Mouse (Mus musculus) heart, adult 2 months (tissue): Measurements from ENCODE around the gene Nckap5. TPM values are rescaled to one million over a fixed set of nuclear protein-coding genes. Genes with fewer than 3 reads are reported as not detected.

Experiments
- DNase-seq, 2 experiments: peaks; one replicate each; pipeline ENCODE4 v3.0.0; 2021
- H3K27ac ChIP-seq: fragments of 200-600 bp; 2 replicates; pipeline ENCODE4 v1.8.1; 2022
- H3K27me3 ChIP-seq: fragments of 200-500 bp; 2 replicates; pipeline ENCODE4 v1.6.1; 2012; ENCODE audit warnings: mild to moderate bottlenecking, low read length, inconsistent platforms, mixed read lengths; ENCODE audit not compliant: control insufficient read depth, insufficient read depth
- H3K36me3 ChIP-seq: fragments of 200-500 bp; 2 replicates; pipeline ENCODE4 v1.6.1; 2012; ENCODE audit warnings: low read length, inconsistent platforms; ENCODE audit not compliant: control insufficient read depth, insufficient read depth
- H3K4me1 ChIP-seq: fragments of 200-500 bp; 2 replicates; pipeline ENCODE4 v1.6.1; 2011; ENCODE audit warnings: low read length; ENCODE audit not compliant: control insufficient read depth, insufficient read depth
- H3K4me3 ChIP-seq: fragments of 200-600 bp; 2 replicates; pipeline ENCODE4 v1.8.1; 2022
- H3K79me2 ChIP-seq: fragments of 200-500 bp; replicated peaks from 2 replicates; pipeline ENCODE4 v1.6.1; 2012; ENCODE audit warnings: mild to moderate bottlenecking, inconsistent platforms, low read length, moderate library complexity, mixed read lengths; ENCODE audit not compliant: control insufficient read depth, insufficient read depth
- H3K9ac ChIP-seq: fragments of 200-500 bp; 2 replicates; pipeline ENCODE4 v1.6.1; 2012; ENCODE audit warnings: low read depth, mild to moderate bottlenecking, control low read depth, inconsistent platforms, low read length, mixed read lengths
- CTCF ChIP-seq: fragments of 200-600 bp; IDR thresholded peaks from 2 replicates; pipeline ENCODE4 v1.8.1; 2022; ENCODE audit warnings: antibody characterized with exemption, mild to moderate bottlenecking, moderate library complexity
- EP300 ChIP-seq: fragments of 200-500 bp; IDR thresholded peaks from 2 replicates; pipeline ENCODE4 v1.6.1; 2011; ENCODE audit warnings: low read depth, low read length, control low read depth; ENCODE audit not compliant: insufficient read depth
- POLR2A ChIP-seq: fragments of 200-500 bp; IDR thresholded peaks from 2 replicates; pipeline ENCODE4 v1.6.1; 2011; ENCODE audit warnings: mild to moderate bottlenecking, low read depth, low read length, control low read depth; ENCODE audit not compliant: insufficient read depth
- WGBS: fragments of 180-500 bp; shearing (Covaris S2); methylation state at CpG from one replicate; pipeline ENCODE4 v1.1.7; 2018; 5-methylcytosine and 5-hydroxymethylcytosine counted together
- intact Hi-C: fragments of 180-260 bp; cut with DNase I; formaldehyde crosslinking; loops from one replicate; pipeline ENCODE4 v1.15.1; 2025
- long read RNA-seq: library from polyadenylated mRNA; stranded (forward); transcript quantifications from one replicate; pipeline ENCODE4 v2.0.0, GENCODE M21; 2021
- polyA plus RNA-seq: library from polyadenylated mRNA; depleted of rRNA; stranded (reverse); fragments of >200 nt; gene quantifications from 2 replicates; pipeline ENCODE4 v1.2.3, GENCODE M21; 2012; rRNA removed
- total RNA-seq, 2 experiments: library from RNA; stranded (reverse); gene quantifications; 2 replicates each; pipeline ENCODE4 v1.2.3; 2021

Nckap5 gene
- total RNA-seq = 1 to 10 TPM; 6.0 to 9.6 TPM
- polyA plus RNA-seq = 2.8 and 3.4 TPM in 2 replicates
- long read RNA-seq, partial matches to known transcripts = 2 of 108 reads
- long read RNA-seq, other reads (novel, unspliced or antisense) = 106 of 108 reads

GRCm38 (mm10) chr1:126830031-126830927 is at the start of gene Nckap5:
Gene Nckap5 (minus strand): TSS chr1:126830799.
- 2% methylated on average over 35 of the region's 35 CpGs for WGBS
- peak within 1 kb of the TSS; percentile 69 for H3K27ac ChIP-seq
- intact Hi-C loops = loop anchor here (5.0 to 10.0 kb wide), 2 partner anchors 97 to 175 kb away; no protein-coding TSS in a partner anchor

GRCm38 (mm10) chr1:126877495-126877894 is 46.9 kb upstream of the Nckap5 start:
- intact Hi-C loops = no loop called here
- DNase-seq = no peak
- no peak for TF ChIP-seq CTCF
- TF ChIP-seq POLR2A = no peak
- no peak for TF ChIP-seq EP300
- 90% methylated on average over 2 of the region's 2 CpGs for WGBS
- Histone ChIP-seq H3K4me1 (no peaks in the 10 kb centered on the region), H3K27ac (no peak overlapping the region), H3K9ac (no peak overlapping the region), H3K27me3 (no peaks in the 10 kb centered on the region), H3K4me3 (no peak overlapping the region), H3K79me2 (no peaks in the 10 kb centered on the region), H3K36me3 (no peaks in the 10 kb centered on the region)

More at GRCm38 (mm10) chr1:126830031-126830927, at the start of gene Nckap5:
- no peak for TF ChIP-seq POLR2A
- no peak for TF ChIP-seq EP300
- TF ChIP-seq CTCF = no peak
- Histone ChIP-seq H3K36me3 (no peaks in the 10 kb centered on the region), H3K79me2 (no peaks in the 10 kb centered on the region), H3K4me3 (peak within 1 kb of the TSS; percentile 39), H3K9ac (peak within 1 kb of the TSS; percentile 5; the same call in 1 of the 2 replicates), H3K4me1 (no peaks in the 10 kb centered on the region), H3K27me3 (no peaks in the 10 kb centered on the region)
- peak; percentile 71 to 81 for DNase-seq

- Histone ChIP-seq H3K36me3 (no peaks in the 10 kb centered on the region), H3K27me3 (no peaks in the 10 kb centered on the region), H3K4me3 (no peak overlapping the region), H3K79me2 (no peaks in the 10 kb centered on the region), H3K27ac (no peak overlapping the region), H3K4me1 (no peaks in the 10 kb centered on the region), H3K9ac (no peak overlapping the region)
- intact Hi-C loops = no loop called here
- TF ChIP-seq CTCF = no peak
- TF ChIP-seq POLR2A = no peak
- no peak for TF ChIP-seq EP300
- 84% methylated on average over 9 of the region's 9 CpGs for WGBS
- no peak for DNase-seq
Observed at GRCm38 (mm10) chr1:126868372-126868771, 37.8 kb upstream of the Nckap5 start.

GRCm38 (mm10) chr1:126867912-126868311 is 37.3 kb upstream of the Nckap5 start:
- no peaks in the 10 kb centered on the region for H3K36me3 ChIP-seq
- no peaks in the 10 kb centered on the region for H3K4me1 ChIP-seq
- H3K79me2 ChIP-seq = no peaks in the 10 kb centered on the region
- no peak overlapping the region for H3K9ac ChIP-seq
- DNase-seq = no peak
- 86% methylated on average over 5 of the region's 5 CpGs for WGBS
- intact Hi-C loops = no loop called here
- no peak overlapping the region for H3K4me3 ChIP-seq
- no peak overlapping the region for H3K27ac ChIP-seq
- no peaks in the 10 kb centered on the region for H3K27me3 ChIP-seq
- TF ChIP-seq CTCF (no peak), POLR2A (no peak), EP300 (no peak)

GRCm38 (mm10) chr1:126865591-126866086 is 35.0 kb upstream of the Nckap5 start:
- Histone ChIP-seq H3K4me3 (no peak overlapping the region), H3K36me3 (no peaks in the 10 kb centered on the region), H3K4me1 (no peaks in the 10 kb centered on the region), H3K27ac (no peak overlapping the region), H3K9ac (no peak overlapping the region), H3K27me3 (no peaks in the 10 kb centered on the region), H3K79me2 (no peaks in the 10 kb centered on the region)
- TF ChIP-seq EP300 = no peak
- no peak for TF ChIP-seq POLR2A
- no peak for TF ChIP-seq CTCF
- 75% methylated on average over 7 of the region's 7 CpGs for WGBS
- DNase-seq = no peak
- intact Hi-C loops = no loop called here

GRCm38 (mm10) chr1:126861816-126862215 is 31.2 kb upstream of the Nckap5 start:
- no peak for DNase-seq
- Histone ChIP-seq H3K4me1 (no peaks in the 10 kb centered on the region; the same call in 1 of the 2 replicates), H3K27ac (no peak overlapping the region), H3K9ac (no peak overlapping the region), H3K79me2 (no peaks in the 10 kb centered on the region), H3K4me3 (no peak overlapping the region), H3K36me3 (no peaks in the 10 kb centered on the region), H3K27me3 (no peaks in the 10 kb centered on the region)
- intact Hi-C loops = no loop called here
- 74% methylated on average over 3 of the region's 3 CpGs for whole genome bisulfite sequencing
- TF ChIP-seq CTCF (no peak), EP300 (no peak), POLR2A (no peak)
